Mouse (Mus musculus) liver, postnatal 0 days (tissue): ENCODE measurements around the gene Prss40. TPM values are rescaled to one million over a fixed set of nuclear protein-coding genes. Genes with fewer than 3 reads are reported as not detected.
A peak's percentile ranks its signal among the peaks of the same experiment; 100 is the strongest.

Experiments used
- ATAC-seq: fragments of 200-750 bp; cut with Nextera tagmentation; 2 replicates; pipeline ENCODE4 v1.8.0; 2017; ENCODE audit warnings: mild to moderate bottlenecking, moderate library complexity
- DNase-seq: peaks from one replicate; pipeline ENCODE4 v3.0.0-alpha.2; 2016
- H3K27ac ChIP-seq: fragments of 300-500 bp; sonication (generic); 2 replicates; pipeline ENCODE4 v1.5.1; 2014; ENCODE audit warnings: antibody characterized with exemption, moderate library complexity, mild to moderate bottlenecking, low read depth
- H3K27me3 ChIP-seq: fragments of 300-500 bp; sonication (generic); 2 replicates; pipeline ENCODE4 v1.6.1; 2014; ENCODE audit warnings: low read length, control low read depth, mixed read lengths; ENCODE audit not compliant: insufficient read depth
- H3K36me3 ChIP-seq: fragments of 300-500 bp; sonication (generic); replicated peaks from 2 replicates; pipeline ENCODE4 v1.6.1; 2014; ENCODE audit warnings: mild to moderate bottlenecking, control low read depth, low read length, moderate library complexity, mixed read lengths; ENCODE audit not compliant: insufficient read depth
- H3K4me1 ChIP-seq: fragments of 300-500 bp; sonication (generic); 2 replicates; pipeline ENCODE4 v1.6.1; 2014; ENCODE audit warnings: antibody characterized with exemption, mild to moderate bottlenecking, control low read depth; ENCODE audit not compliant: insufficient read depth
- H3K4me2 ChIP-seq: fragments of 300-500 bp; sonication (generic); 2 replicates; pipeline ENCODE4 v1.6.1; 2014; ENCODE audit warnings: low read depth, mild to moderate bottlenecking, low read length, moderate library complexity, mixed read lengths
- H3K4me3 ChIP-seq: fragments of 300-500 bp; sonication (generic); 2 replicates; pipeline ENCODE4 v1.5.1; 2014; ENCODE audit warnings: low read depth, low read length
- H3K9ac ChIP-seq: fragments of 300-500 bp; sonication (generic); replicated peaks from 2 replicates; pipeline ENCODE4 v1.6.1; 2014; ENCODE audit warnings: mild to moderate bottlenecking, moderate library complexity
- H3K9me3 ChIP-seq: fragments of 300-500 bp; sonication (generic); 2 replicates; pipeline ENCODE4 v1.6.1; 2016; ENCODE audit warnings: mild to moderate bottlenecking, control low read depth, low read length, mixed read lengths
- CTCF ChIP-seq: sonication (generic); IDR thresholded peaks from 2 replicates; pipeline ENCODE4 v1.5.1; 2016; ENCODE audit warnings: antibody characterized with exemption, low read depth
- EP300 ChIP-seq: IDR thresholded peaks from 2 replicates; pipeline ENCODE4 v1.6.1; 2016; ENCODE audit warnings: antibody characterized with exemption, low read depth, mild to moderate bottlenecking
- WGBS: fragments of 180-500 bp; shearing (Covaris S2); extraction: QIAGEN DNeasy Blood & Tissue Kit; methylation state at CpG from one replicate; pipeline ENCODE4 v1.1.7; 2014; ENCODE audit not compliant: insufficient replicate concordance; 5-methylcytosine and 5-hydroxymethylcytosine counted together
- polyA plus RNA-seq: library from polyadenylated mRNA; unstranded; fragments of >200 nt; fragmentation: Nextera tagmentation; extraction: Ambion mirVana; gene quantifications from 2 replicates; pipeline ENCODE4 v1.2.1, GENCODE M21; 2015

Prss40 gene
- polyA plus RNA-seq = not detected in 2 replicates

DNA sequence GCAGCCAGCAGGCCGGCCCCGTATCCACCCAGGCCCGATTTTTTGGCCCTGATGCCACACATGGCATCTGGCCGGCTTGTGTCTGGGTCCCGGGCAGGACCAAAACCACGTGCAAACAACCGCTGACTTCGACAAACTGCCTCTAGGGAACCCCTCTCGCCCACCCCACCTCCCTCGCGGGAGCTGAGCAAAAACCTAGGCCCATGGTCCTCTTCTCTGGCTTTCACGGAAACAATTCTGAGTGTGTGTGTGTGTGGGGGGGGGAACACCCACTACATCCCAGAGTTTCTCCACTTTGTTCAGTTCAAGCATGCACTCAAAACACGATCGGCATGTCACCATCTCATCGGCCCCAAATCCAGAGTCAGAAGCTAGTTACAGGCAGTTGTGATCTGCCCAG lies at the start of gene Prss40:
TSS of gene Prss40 (minus strand) at position 101 of the 400 bp plus-strand sequence.
- Histone ChIP-seq H3K36me3 (no peaks in the 10 kb centered on the region), H3K4me3 (no peak within 1 kb of the TSS), H3K27me3 (no peaks in the 10 kb centered on the region), H3K9ac (no peak within 1 kb of the TSS), H3K4me1 (no peaks in the 10 kb centered on the region), H3K27ac (no peak within 1 kb of the TSS), H3K9me3 (no peaks in the 10 kb centered on the region), H3K4me2 (no peak within 1 kb of the TSS)
- no peak for DNase-seq
- WGBS = 78% methylated on average over 15 of the region's 15 CpGs
- no peak for ATAC-seq
- TF ChIP-seq CTCF = no peak
- no peak for TF ChIP-seq EP300

DNA sequence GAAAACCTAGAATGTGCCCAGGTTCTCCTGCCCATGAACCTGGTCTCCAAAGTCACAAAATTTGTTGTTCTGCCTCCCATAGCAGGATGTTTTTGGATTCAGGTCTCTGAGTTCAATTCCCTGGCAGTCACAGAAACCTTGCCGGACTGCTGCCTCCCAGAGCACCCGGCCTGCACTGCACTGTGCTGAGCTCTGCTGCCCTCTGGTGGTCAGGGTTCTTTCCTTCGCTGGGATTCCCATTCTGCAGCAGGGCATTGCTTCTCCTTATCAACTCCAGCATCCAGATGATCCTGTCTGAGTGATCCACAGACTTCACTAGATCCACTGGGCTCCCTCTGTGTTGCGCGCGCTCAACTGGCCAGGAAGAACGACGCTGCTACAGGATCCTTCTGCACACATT lies 41.6 kb upstream of the Prss40 start:
- DNase-seq = peak; percentile 83
- 0 out of 2 replicates have a peak, but pooled peaks have one; percentile 38 for ATAC-seq
- TF ChIP-seq CTCF (peak; percentile 91), EP300 (no peak)
- H3K36me3 ChIP-seq = no peaks in the 10 kb centered on the region
- no peaks in the 10 kb centered on the region for H3K9me3 ChIP-seq
- no peak overlapping the region for H3K4me2 ChIP-seq
- H3K4me1 ChIP-seq = no peaks in the 10 kb centered on the region
- no peak overlapping the region for H3K9ac ChIP-seq
- H3K27me3 ChIP-seq = no peaks in the 10 kb centered on the region
- 10% methylated on average over 8 of the region's 8 CpGs for WGBS
- no peak overlapping the region for H3K4me3 ChIP-seq
- no peak overlapping the region for H3K27ac ChIP-seq

DNA sequence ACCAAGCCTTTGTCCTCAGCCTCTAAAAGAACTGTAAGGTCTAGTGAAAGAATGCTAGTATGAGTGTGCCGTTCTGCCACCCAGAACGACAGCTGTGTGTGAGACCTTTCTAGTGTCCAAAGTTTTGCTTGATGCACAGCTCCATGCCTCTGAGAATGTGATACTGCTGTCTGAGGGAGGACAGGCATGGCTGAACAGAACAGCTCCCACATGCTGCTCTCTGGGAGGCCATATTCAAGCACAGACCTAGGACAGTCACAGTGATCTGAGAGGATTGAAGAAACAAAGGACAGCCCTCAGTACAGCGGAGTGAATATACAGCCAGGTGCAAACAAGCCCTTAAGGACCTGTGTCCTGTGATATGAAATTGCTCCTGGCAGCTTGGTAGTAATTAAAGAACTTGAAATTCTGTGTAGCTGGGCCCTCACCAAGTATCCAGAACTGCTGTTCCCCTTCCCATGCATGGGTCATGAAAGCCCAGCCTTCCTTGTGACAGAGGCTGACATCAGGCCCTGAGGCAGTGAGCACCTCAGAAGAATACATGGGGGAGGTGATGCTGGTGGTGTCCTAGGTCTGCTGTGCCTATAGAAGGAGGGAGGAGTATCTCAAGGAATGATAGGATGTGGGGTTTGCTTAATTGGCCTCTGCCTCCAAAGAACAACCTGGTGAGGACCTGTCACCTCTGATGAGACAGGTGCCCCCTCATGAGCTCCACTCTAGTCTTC lies 40.7 kb upstream of the Prss40 start:
- no peak for DNase-seq
- no peak for ATAC-seq
- H3K4me3 ChIP-seq = no peak overlapping the region
- H3K4me1 ChIP-seq = no peaks in the 10 kb centered on the region
- TF ChIP-seq EP300 = no peak
- no peak for TF ChIP-seq CTCF
- no peak overlapping the region for H3K4me2 ChIP-seq
- H3K36me3 ChIP-seq = no peaks in the 10 kb centered on the region
- no peak overlapping the region for H3K27ac ChIP-seq
- H3K27me3 ChIP-seq = no peaks in the 10 kb centered on the region
- H3K9ac ChIP-seq = no peak overlapping the region
- no peaks in the 10 kb centered on the region for H3K9me3 ChIP-seq
- WGBS = 74% methylated on average over 3 of the region's 3 CpGs

DNA sequence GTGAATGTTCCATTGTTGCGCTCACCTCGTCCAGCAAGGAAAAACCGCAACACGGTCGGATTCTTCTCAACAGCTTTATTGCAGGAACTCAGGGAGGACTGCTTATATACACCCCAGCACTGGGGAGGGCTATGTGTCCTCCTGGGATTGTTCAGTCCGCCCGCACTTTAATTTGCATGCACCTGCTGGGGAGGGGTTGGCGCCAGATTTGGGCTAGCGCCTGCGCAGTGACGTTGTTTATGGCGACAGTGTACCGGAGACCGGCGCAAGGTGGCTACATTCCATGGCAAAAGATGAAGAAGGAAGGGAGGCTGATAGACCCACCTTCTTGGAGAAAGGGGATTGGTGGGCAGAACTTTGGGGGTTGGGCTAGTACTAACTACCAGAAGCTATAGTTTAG lies 39.3 kb upstream of the Prss40 start:
- Histone ChIP-seq H3K27ac (no peak overlapping the region), H3K4me2 (no peak overlapping the region), H3K9ac (no peak overlapping the region), H3K36me3 (no peaks in the 10 kb centered on the region), H3K4me1 (no peaks in the 10 kb centered on the region), H3K27me3 (no peaks in the 10 kb centered on the region), H3K4me3 (no peak overlapping the region), H3K9me3 (no peaks in the 10 kb centered on the region)
- WGBS = 75% methylated on average over 15 of the region's 15 CpGs
- no peak for TF ChIP-seq EP300
- no peak for TF ChIP-seq CTCF
- ATAC-seq (no peak), DNase-seq (no peak)

DNA sequence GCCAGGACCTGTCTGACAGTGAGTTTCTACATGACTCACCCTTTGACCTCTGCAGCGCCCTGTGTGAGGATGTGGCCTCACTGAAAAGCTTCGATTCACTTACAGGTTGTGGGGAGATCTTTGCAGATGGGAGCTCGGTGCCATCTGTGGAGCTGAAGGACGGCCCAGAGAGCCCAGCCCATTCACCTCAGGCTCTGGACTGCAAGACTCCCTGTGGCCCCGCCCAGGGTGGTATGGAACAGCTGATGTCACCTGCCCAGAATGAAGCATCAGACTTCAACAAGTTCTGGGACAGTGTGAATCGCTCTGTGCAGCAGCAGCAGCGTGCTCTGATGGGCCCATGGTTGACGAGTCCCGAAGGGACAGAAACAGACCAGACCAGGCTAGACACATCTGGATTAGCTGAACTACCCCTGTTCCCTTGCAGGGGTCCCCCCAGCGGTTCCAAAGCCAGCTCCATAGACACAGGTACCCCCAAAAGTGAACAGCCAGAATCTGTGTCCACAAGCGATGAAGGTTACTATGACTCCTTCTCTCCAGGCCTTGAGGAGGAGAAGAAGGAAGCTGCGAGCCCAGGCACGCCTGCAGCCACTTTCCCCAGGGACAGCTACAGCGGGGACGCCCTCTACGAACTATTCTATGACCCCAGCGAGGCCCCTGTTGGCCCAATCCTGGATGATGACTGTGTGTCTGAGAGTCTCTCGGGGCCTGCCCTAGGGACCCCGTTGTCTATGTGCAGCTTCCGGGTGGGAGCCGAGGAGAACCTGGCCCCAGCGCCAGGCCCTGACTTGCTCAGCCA lies 26.8 kb upstream of the Prss40 start:
- Histone ChIP-seq H3K4me3 (no peak overlapping the region), H3K4me2 (no peak overlapping the region), H3K36me3 (no peaks in the 10 kb centered on the region), H3K27ac (no peak overlapping the region), H3K9ac (no peak overlapping the region), H3K27me3 (no peaks in the 10 kb centered on the region), H3K4me1 (no peaks in the 10 kb centered on the region), H3K9me3 (no peaks in the 10 kb centered on the region)
- WGBS = 72% methylated on average over 22 of the region's 22 CpGs
- no peak for DNase-seq
- ATAC-seq = no peak
- no peak for TF ChIP-seq EP300
- no peak for TF ChIP-seq CTCF

DNA sequence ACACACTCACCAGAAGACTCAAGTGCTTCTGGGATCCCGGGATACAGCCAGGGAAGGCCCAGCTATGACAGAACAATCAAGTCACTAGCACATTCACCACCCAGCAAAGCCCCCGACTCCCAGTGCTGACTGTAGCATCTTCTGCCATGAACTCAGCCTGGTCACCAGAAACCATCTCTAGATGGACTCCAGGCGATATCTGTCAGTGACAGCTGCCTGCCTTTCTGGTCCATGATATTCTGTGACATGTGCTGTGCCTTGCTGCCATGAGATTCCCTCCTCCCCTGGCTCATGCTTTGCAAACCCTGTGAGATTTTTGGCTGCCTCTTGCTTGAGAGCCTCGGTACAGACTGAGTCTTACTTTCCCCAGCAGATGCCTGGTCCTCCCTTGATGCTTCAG lies 24.0 kb upstream of the Prss40 start:
- H3K9me3 ChIP-seq = no peaks in the 10 kb centered on the region
- 63% methylated on average over 4 of the region's 4 CpGs for WGBS
- DNase-seq = no peak
- no peak overlapping the region for H3K4me2 ChIP-seq
- H3K36me3 ChIP-seq = no peaks in the 10 kb centered on the region
- H3K4me3 ChIP-seq = no peak overlapping the region
- 0 out of 2 replicates have a peak, but pooled peaks cover 2% of the 10 kb centered on the region for H3K27me3 ChIP-seq
- H3K9ac ChIP-seq = no peak overlapping the region
- H3K4me1 ChIP-seq = peaks cover 1% of the 10 kb centered on the region
- TF ChIP-seq EP300 (no peak), CTCF (no peak)
- no peak overlapping the region for H3K27ac ChIP-seq
- no peak for ATAC-seq
